Mouse (Mus musculus) frontal cortex, adult (tissue): ENCODE measurements at regions not wholly inside any gene's neighbourhood (a gene's known extent, or its start where the extent isn't known, plus 50 kb on each side); places are given as distances from the start of the nearest gene placed in this dataset.
"Not testable (repeated sequence)": the region's sequence is repeated elsewhere in the genome, so short reads cannot be mapped to it uniquely, and the experiment has no call there.

Experiments used
- ATAC-seq: cut with Nextera tagmentation; 2 replicates; pipeline ENCODE4 v1.9.2; 2017; ENCODE audit warnings: mild to moderate bottlenecking, moderate library complexity, mixed read lengths; ENCODE audit not compliant: low TSS enrichment

GRCm38 (mm10) chr19:27694478-27694877 lies 264.9 kb upstream of the Pum3 start:
- ATAC-seq: peak; percentile 100

- no peak for ATAC-seq
These were observed 264.1 kb upstream of the Pum3 start for GRCm38 (mm10) chr19:27693706-27694105.

GRCm38 (mm10) chr19:27692944-27693343 lies 263.3 kb upstream of the Pum3 start:
- no peak for ATAC-seq

GRCm38 (mm10) chr19:27683426-27683825 lies 253.8 kb upstream of the Pum3 start:
- no peak for ATAC-seq

- ATAC-seq: no peak
These were observed 249.8 kb upstream of the Pum3 start for GRCm38 (mm10) chr19:27679427-27679826.

GRCm38 (mm10) chr19:27672679-27673190 lies 243.1 kb upstream of the Pum3 start:
- ATAC-seq: no peak

- ATAC-seq: no peak
These were observed 233.7 kb upstream of the Pum3 start for GRCm38 (mm10) chr19:27663296-27663695.

- no peak for ATAC-seq
These were observed 211.4 kb upstream of the Pum3 start for GRCm38 (mm10) chr19:27641001-27641400.

- ATAC-seq: no peak
These were observed 203.5 kb upstream of the Pum3 start for GRCm38 (mm10) chr19:27633105-27633504.

- no peak for ATAC-seq
These were observed 198.0 kb upstream of the Pum3 start for GRCm38 (mm10) chr19:27627626-27628025.

GRCm38 (mm10) chr19:27617522-27617921 lies 187.9 kb upstream of the Pum3 start:
- no peak for ATAC-seq

GRCm38 (mm10) chr19:27606933-27607332 lies 177.3 kb upstream of the Pum3 start:
- ATAC-seq: no peak

GRCm38 (mm10) chr19:27603296-27603695 lies 173.7 kb upstream of the Pum3 start:
- no peak for ATAC-seq

GRCm38 (mm10) chr19:27601551-27601950 lies 171.9 kb upstream of the Pum3 start:
- ATAC-seq: no peak

- ATAC-seq: not testable (repeated sequence)
These were observed 170.8 kb upstream of the Pum3 start for GRCm38 (mm10) chr19:27600386-27600785.

GRCm38 (mm10) chr19:27599639-27600308 lies 170.1 kb upstream of the Pum3 start:
- peak; percentile 79 for ATAC-seq

GRCm38 (mm10) chr19:27598350-27598749 lies 168.7 kb upstream of the Pum3 start:
- no peak; the same call in 1 of the 2 replicates for ATAC-seq

GRCm38 (mm10) chr19:27585566-27585965 lies 155.9 kb upstream of the Pum3 start:
- no peak for ATAC-seq

- no peak for ATAC-seq
These were observed 152.5 kb upstream of the Pum3 start for GRCm38 (mm10) chr19:27582111-27582500.

GRCm38 (mm10) chr19:27581362-27582110 lies 151.9 kb upstream of the Pum3 start:
- ATAC-seq: no peak

- ATAC-seq: peak; percentile 95
These were observed 146.9 kb upstream of the Pum3 start for GRCm38 (mm10) chr19:27576478-27576877.

- ATAC-seq: no peak
These were observed 137.3 kb upstream of the Pum3 start for GRCm38 (mm10) chr19:27566929-27567328.

- ATAC-seq: peak; percentile 66
These were observed 136.4 kb upstream of the Pum3 start for GRCm38 (mm10) chr19:27566060-27566459.
